Mouse (Mus musculus): ENCODE results near the gene Npw.
A peak's percentile ranks its signal among the peaks of the same experiment; 100 is the strongest.
"Not testable (repeated sequence)": the region's sequence is repeated elsewhere in the genome, so short reads cannot be mapped to it uniquely, and the experiment has no call there.

Npw gene

DNA sequence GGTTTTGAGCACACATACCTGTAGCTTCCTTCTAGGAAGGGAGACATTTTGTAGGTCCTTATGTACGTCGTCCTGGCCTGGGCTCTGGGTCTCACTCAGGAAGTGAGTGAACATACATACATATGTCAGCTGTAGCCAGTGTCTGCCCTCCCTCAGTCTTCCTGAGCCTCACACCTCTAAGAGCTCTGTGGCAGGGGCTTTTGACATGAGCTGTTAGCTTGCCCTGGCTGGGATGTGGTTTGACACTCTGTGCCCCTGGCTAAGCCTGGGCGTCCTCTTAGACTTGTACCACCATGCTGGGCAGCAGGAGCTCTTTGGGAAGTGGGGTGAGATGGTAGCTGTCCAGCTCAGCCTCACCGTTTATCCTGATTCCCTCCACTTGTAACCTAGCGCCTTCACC lies 13.1 kb upstream of the Npw start:
- DNase-seq (ENCODE audit: low read depth), result no peak

DNA sequence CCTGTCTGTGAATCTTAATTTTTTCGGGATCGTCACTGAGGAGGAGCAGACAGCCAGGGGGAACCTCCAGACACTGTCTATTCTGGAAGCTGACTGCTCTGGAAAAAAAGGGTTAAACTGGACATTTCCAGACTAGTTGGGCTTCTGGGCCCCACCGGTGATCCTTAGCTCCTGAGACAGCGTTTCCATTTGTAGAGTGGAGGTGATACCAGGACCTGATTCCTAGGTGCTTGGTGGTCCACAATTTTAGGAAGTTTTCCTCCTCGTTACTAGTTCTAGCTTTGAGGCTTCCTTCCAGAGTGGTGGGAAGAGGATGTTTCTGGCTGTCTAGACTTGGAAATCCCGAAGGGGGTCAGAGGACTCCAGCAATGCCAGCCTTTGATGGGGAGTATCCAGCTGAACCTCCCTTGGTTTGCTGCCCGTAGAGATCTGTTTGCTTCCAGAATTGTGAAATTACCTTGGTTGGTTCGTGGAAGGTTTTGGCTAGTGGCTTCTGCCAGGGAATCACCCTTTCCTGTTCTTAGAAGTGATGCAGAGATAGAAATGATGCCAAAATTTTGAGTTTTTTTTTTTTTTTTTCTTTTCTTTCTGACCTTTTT lies 12.1 kb upstream of the Npw start:
- no peak for DNase-seq (ENCODE audit: low read depth)

DNA sequence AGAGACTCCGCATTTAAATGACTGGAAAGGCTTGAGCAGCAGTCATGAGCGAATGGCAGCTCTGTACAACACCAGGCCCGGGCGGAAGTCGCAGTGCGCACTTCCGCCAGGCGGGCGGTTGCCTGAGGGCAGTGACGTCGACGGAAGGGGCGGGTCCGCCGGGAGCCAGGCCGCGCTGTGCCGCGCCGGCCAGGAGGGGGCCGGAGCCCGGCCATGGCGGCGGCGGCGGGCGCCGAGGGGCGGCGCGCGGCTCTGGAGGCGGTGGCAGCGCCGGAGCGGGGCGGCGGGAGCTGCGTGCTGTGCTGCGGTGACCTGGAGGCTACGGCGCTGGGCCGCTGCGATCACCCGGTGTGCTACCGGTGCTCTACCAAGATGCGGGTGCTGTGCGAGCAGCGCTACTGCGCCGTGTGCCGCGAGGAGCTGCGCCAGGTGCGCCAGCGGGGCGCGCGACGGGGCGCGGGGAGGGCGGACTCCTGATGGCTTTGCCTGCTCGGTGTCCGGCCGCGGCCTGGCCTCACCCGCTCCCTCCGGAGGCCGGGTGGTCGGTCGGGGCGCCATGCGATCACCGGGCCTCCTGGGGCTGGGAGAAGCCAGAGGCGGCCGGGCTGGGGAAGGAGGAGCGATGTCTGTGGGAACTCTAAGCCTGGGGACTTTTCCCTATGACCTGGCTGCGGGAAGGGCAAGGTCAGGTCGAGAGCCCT lies 11.4 kb upstream of the Npw start, which contains the start of gene Zfp598:
Zfp598 (plus strand) TSS at position 143 of the 701 bp plus-strand sequence.
- peak; percentile 69 for DNase-seq (ENCODE audit: low read depth)

DNA sequence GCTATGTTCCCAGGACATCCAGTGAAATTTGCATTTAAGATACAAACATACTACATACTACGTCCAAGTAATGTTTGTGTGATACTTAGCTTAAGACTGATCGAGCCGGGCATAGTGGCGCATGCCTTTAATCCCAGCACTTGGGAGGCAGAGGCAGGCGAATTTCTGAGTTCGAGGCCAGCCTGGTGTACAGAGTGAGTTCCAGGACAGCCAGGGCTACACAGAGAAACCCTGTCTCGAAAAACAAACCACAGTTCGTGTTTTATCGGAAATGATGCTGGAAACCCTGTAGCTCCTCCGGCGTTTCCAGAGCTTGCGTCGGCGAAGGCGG lies 10.9 kb upstream of the Npw start:
- DNase-seq (ENCODE audit: low read depth), result not testable (repeated sequence)

DNA sequence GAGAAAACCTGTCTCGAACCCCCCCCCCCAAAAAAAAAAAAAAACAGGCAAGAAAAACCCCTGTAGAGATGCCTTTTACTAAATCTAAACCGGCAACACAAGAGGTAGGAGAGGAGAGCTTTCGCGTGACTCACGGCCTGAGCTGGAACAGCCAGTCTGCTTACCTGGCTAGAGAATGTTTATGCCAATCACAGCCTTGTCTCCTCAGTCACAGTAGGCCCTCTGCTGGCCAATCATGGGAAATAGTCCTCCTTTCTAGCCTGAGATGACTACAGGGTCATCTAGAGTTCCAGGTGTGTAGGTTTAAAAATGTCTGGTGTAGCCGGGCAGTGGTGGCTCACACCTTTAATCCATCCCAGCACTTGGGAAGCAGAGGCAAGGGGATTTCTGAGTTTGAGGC lies 9.2 kb upstream of the Npw start:
- no peak for DNase-seq (ENCODE audit: low read depth)

DNA sequence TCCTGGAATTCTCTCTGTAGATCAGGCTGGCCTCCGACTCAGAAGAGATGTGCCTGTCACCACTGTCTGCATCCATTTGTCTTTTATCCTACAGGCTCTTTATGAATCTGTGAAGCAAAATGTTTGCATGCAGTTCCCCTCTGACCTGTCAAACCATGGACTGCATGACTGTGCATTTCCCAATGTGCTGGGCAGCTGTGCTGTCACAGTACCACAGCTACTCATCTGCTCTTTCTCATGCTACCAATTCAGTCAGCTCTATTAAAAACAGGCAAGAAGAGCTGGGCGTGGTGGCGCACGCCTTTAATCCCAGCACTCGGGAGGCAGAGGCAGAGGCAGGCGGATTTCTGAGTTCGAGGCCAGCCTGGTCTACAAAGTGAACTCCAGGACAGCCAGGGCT lies 8.8 kb upstream of the Npw start:
- not testable (repeated sequence) for DNase-seq (ENCODE audit: low read depth)

DNA sequence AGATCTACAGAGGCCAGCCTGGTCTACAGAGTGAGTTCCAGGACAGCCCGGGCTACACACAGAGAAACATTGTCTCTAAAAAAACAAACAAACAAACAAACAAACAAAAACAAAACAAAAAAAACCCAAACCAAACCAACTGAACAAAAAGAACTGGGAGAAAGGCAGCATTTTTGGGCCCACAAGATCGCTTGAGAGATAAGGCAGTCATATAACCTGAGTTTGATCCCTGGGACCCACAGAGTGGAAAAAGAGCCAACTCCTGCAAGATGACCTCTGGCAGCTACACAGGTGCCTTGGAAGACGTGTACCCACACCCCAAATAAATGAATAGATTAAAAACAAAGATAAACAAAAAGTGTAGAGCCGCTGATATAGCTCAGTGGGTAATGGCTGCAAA lies 3.3 kb downstream of the Npw start:
- no peak for DNase-seq (ENCODE audit: low read depth)

DNA sequence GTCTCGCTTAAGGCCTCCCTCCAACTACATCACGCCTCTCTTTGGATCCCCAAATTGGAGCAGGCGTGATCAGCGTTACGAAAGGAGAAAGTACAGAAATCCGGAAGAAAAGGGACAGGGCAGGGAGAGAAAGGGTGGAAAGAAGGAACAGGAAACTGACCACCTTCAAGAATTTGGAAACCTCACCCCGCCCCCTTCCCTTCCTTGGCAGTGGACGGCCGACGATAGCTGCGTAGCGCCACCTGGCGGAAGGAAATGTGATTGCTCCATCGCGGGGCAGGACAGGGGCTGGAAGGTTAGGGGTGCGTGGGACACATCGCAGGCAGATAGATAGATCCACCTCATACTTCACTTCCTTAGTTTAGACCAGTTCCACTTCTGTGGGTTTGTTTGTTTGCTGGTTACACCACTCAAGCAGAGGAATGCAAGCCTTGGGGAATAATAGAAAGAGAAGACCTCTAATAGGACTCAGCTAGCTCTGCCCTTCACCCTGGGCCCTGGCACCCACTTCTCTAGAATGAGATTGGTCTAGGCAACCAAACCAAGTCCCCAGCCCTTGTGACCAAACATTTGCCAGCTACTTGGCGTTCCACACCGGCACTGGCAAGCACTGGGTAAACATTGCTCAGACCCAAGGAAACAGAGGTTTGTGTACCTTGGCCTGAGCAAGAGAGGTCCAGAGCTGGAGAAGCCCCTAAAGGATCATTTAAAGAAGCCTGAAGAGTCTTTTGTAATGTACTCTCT lies 4.1 kb downstream of the Npw start:
- DNase-seq (ENCODE audit: low read depth), result no peak

DNA sequence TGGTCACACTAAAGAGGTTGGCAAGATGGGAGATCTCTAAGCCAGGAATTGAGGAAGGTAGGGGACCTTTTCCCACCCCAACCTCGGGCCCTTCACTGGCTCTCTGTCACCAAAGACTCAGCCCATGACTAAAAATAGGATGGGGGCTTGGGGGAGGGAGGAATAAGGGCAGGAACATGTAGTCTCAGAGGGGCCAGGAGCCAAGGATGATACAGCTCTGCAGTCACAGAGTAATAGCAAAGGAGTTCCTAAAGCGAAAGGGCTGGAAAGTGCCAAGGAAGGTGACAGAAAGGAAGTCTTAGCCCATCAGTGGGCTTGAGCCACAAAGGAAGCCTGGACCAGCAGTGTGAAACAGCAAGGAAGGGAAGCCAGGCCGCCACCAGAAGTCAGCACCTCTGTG lies 6.4 kb downstream of the Npw start:
- no peak for DNase-seq (ENCODE audit: low read depth)

DNA sequence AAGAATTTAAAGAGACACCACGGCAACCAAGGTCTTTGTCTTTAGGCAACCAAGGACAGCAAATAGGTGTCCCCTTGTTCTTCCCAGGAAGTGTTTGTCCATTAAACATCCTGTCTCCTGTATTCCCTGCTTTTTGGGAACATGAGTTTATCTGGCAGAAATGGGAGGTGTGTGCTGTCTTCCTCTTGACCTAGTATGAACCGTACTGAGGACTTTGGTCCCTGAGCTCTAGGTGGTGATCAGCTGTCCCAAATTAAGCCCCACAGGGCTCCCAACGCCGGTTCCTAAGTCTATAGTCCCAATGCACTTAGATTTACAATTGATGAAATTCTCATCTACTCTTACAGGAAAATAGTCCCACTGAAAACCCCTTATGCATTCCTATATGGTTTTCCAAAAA lies 7.5 kb downstream of the Npw start:
- DNase-seq (ENCODE audit: low read depth), result no peak

DNA sequence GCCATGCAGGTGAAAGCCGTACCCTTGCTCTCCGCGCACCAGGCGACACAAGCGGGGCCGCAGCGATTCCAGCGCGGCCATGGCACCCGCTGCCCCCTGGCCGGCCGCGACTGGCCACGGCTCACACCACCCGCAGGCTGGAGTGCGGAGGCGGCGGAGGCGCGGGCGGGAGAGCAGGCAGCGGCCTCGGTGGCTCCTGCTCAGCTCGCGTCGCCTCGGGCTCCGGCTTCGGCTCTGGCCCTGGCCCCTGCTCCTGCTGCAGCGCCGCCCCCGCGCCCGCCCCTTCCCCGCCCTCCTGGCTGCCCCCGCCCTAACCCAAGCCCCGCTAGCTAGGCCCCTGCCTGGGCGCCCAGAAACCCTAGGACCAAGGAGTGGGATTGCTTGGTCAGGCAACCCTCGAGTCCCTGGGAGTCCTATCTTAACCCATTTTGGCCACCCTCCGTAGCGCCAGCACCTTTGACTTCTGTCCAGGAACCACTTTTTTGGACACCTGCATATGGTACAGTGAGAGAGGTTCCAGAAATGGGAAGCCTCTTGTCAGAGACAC lies 8.1 kb downstream of the Npw start, which contains the start of gene Slc9a3r2:
Slc9a3r2 (minus strand) TSS at position 258 of the 547 bp plus-strand sequence.
- no peak for DNase-seq (ENCODE audit: low read depth)

DNA sequence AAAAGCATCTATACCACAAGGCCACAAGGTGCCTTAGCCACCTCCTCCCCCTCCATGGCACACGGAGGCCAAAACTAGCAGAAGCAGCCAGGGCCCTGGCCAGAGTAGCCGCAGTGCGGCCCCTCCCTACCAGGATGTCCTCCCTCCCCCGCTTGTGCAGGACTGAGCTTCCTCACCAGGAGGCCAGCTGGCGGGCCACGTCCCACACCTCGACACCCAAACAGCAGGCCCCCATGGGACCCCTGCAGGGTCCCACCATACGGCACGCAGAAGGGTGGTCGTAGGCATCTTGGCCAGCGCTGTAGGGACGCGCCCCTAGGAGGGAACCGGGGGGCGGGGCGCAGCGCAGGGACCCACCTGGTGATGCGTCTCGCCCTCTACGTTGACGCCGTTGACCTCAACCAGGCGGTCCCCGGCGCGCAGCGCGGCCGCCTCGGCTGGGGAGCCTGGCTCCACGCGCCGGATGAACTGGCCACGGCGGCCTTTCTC lies 8.6 kb downstream of the Npw start:
- DNase-seq (ENCODE audit: low read depth), result no peak

DNA sequence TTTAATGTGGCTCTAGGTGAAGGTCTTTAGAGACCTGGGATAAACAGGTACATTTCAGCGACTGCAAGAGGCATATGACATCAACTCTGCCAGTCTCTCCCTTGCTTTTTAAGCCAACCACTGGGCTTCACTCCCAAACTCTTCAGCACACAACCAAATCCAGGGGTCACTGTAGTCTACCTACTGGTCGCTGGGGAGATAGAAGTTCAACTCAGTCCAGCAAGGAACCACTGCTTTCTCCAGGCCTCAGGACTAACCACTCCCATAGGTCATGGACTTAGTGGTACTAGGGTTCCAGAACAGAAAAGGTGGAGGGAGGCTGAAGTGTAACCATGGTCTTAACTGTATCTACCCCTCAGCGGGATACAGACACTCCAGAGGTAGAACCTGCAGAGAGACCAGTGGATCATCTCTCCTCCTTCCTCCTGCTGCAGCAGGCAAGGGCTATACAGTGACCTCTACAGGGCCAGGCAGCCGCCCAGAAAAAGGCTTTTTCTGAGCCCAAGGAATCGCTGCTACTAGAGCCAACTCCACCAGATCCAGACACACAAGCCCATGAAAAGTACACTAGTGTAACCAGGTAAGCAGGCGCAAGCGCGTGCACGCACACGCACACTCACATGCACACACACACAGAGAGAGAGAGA lies 9.4 kb downstream of the Npw start:
- DNase-seq (ENCODE audit: low read depth), result no peak

DNA sequence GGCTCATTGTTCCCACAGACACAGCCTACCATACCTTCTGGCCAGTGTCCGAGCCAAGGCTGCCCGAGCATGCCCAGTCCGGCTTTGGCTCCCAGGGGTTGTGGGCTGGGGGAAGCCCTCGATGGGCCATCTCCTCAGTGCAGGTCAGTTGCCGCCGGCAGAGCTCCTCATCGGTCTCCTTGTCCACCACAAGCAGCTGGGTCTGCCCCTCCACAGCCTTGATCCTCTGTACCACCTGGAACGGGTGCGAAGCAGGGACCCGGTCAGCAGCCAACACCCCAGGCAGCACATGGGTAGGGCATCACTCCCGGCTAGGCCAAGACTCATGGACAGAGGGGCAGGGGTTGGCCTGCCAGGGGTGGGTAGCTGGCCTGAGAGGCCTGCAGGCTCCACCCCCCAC lies 10.8 kb downstream of the Npw start:
- no peak for DNase-seq (ENCODE audit: low read depth)

DNA sequence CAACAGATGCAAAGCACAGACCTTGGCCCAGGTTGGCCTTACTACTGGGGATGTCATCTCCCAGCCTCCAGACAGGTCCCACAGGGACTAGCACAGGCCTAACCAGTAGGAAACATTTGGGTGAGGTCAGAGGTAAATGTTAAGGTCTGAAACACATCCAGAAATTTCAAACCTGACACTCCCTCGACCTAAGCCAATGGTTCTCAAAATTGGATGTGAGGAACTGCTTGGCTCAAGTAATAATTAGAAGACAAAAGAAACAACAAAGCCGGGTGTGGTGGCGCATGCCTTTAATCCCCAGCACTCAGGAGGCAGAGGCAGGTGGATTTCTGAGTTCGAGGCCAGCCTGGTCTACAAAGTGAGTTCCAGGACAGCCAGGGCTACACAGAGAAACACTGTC lies 11.9 kb downstream of the Npw start:
- DNase-seq (ENCODE audit: low read depth), result no peak

DNA sequence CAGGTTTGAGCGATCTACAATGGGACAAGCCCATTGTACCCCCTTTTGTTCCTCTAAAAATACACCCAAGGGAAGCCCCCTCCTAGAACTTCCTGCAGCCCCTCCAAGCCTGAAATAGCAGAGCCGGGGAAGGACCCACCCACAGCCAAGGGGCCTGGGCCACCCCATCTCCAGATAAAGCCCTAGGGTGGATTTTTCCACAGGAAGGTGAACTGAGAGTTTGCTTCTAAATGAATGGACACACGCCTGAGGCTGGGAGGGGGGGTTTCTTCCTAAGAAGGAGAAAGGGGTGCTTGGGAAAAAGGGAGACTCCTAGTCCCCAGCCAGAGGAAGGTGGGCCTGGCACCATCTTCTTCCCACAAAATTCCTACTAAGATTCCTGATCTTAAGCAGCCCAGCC lies 12.3 kb downstream of the Npw start:
- DNase-seq (ENCODE audit: low read depth), result no peak

DNA sequence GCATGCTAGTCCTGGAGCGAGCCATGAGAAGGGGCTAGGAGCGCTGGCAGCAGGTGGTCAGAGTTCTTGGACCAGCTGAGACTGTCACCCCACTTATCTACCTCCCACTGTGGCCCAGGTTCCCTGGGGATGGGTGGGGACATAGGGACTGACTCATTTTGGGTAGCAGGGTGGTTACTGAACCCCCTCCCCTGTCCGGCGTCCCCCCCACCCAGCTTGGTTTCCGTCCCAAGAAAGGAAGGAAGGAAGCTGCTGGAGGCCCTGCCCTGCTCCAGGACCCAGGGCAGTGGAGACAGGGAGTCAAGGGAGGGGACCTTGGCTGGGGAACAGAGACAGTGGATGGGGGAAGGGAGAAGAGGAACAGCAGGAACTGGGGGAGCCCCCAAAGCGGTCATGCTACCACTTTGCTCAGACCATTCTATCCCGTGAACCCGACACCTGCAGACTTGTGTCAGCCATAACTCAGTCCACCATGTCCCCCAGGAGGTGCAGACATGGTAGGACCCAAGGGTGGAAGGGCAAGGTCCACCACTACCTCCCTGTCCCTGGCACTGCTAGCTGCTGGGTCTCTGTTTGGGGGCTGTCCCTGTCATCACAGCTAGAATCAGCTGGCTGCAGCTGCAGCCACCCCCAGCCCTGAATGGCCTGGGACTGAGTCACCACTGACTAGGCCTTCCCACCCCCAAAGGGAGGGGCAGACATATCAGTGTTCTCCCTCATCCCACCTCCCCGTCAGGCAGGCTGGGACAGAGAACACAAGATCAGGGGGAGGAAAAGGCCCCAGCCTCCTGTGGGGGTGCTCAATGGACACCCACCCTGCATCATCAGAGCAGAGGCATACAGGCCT lies 13.2 kb downstream of the Npw start:
- DNase-seq (ENCODE audit: low read depth), result no peak

DNA sequence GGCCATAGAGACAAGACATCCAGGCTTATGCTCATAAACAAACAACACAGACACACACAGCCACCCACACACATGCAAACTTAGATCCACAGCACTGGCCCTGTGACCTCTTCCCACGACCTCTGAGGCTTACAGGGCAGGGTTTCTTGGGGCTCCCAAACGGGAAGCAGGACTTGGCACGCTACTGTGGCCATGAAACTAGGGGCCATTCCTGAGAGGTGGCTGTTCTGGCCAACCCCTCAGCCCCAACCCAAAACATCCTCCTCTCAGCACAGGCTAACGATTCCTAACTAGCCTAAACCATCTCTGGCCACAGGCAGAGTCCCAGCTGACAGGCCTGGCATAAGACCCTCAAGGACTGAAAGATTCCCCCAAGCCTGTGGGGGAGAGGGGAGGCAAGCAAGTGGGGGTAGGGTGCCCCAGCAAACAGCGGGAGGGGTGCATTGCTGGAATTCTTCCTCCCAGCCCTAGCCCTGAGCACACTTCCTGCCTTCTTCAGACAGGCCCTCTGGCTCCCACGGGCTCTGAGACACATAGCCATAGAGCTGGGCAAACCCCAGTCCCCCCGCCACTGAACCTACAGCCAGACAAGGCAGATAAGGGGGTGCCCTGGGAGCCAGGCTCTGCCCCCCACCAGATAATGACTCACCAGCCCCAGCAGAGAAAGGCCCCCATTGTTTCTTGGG lies 14.1 kb downstream of the Npw start:
- DNase-seq (ENCODE audit: low read depth), result no peak

DNA sequence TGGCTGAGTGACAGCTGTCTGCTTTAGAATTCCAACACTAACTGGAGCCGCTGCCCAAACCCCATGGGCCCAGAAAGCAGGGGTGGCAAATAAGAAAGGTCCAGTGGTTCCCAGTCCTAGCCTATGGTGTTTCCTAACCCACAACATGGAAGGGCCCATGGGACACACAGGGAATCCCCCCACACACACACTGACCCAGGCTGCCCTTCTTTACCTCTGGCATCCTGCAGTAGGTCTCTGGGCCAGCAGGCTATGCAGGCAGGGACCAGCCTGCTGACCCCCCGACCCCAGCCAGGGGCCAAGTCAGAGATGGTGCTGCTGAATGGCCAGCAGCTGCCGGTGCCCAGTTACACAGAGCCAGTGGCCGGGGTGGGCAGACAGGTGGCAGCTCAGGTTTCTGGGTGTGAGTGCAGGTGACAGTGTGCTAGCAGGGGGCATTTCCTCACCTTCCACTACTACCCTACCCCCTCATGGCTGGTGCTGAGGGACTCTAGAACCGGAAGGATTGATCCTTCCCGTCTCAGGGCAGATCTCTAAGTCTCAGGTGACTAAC lies 15.4 kb downstream of the Npw start:
- no peak for DNase-seq (ENCODE audit: low read depth)

DNA sequence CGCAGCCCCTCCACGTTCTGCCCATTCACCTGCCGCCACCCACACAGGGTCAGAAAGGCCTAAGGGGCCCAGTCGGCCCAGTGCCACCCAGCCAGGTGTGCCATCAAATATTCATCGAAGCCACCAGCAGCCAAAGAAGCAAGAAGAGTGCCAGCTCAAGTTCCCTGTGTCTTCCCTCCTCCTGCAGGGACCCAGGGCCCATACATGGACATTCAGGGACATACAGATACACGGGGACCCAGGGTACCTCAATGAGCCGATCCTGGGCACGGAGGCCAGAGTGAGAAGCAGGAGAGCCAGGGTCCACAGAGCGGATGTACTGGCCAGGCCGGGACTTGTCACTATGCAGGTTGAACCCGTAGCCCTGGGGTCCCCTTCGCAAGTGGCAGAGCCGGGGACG lies 16.3 kb downstream of the Npw start:
- DNase-seq (ENCODE audit: low read depth), result no peak

DNA sequence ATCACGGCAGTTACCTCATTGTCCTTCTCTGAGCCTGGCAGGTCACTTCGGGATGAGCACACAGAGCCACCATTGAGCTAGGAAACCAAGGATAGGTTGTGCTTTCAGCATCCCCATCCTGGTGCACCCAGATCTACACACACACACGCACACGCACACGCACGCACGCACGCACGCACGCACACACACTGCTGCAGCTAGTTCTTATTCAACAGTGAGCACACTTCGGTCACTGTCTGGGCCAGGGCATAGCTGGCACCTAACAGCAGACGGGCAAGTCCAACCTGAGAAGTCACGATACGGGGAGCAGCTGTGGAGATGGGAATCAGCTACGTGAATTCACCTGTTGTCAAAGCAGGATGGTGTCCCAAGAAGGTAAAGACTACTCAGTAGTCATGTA lies 17.7 kb downstream of the Npw start:
- no peak for DNase-seq (ENCODE audit: low read depth)

Data from fibroblast of lung, adult 2 months (primary cell).